Mouse (Mus musculus): ENCODE results near the gene Ifng. TPM values are rescaled to one million over a fixed set of nuclear protein-coding genes. Genes with fewer than 3 reads are reported as not detected.

Gene Ifng
- not detected in 2 replicates for polyA plus RNA-seq (2011; ENCODE audit: insufficient read depth, insufficient read length, low read depth, missing spikeins)

GRCm38 (mm10) chr10:118440742-118441240 is at the start of gene Ifng:
TSS of gene Ifng (plus strand) at chr10:118441046.
- Histone ChIP-seq H3K27me3 (ENCODE audit: control insufficient read depth, insufficient read depth, low read length, poor library complexity, severe bottlenecking) (no peaks in the 10 kb centered on the region), H3K36me3 (ENCODE audit: control insufficient read depth, insufficient read depth, low read length, poor library complexity, severe bottlenecking) (no peaks in the 10 kb centered on the region), H3K9ac (ENCODE audit: low read depth, poor library complexity, severe bottlenecking) (no peak within 1 kb of the TSS), H3K4me1 (ENCODE audit: control insufficient read depth, insufficient read depth, low read length) (no peaks in the 10 kb centered on the region), H3K4me3 (ENCODE audit: low read depth, low read length) (no peak within 1 kb of the TSS), H3K9me3 (replicated peaks; ENCODE audit: control insufficient read depth, insufficient read depth, low read length, poor library complexity, severe bottlenecking) (no peaks in the 10 kb centered on the region; the same call in 1 of the 2 replicates), H3K27ac (ENCODE audit: insufficient read depth, low read length) (no peak within 1 kb of the TSS)
- TF ChIP-seq POLR2A (IDR thresholded peaks at IDR 0.05; ENCODE audit: insufficient read depth, low read length), result no peak
- no peak for TF ChIP-seq EP300 (IDR thresholded peaks at IDR 0.05; ENCODE audit: insufficient read depth, low read depth, low read length)
- no peak for TF ChIP-seq CTCF (IDR thresholded peaks at IDR 0.05; ENCODE audit: low read depth, low read length)

GRCm38 (mm10) chr10:118399917-118400316 is 40.9 kb upstream of the Ifng start:
- H3K4me1 ChIP-seq (ENCODE audit: control insufficient read depth, insufficient read depth, low read length), result no peaks in the 10 kb centered on the region
- TF ChIP-seq POLR2A (IDR thresholded peaks at IDR 0.05; ENCODE audit: insufficient read depth, low read length), result no peak
- TF ChIP-seq EP300 (IDR thresholded peaks at IDR 0.05; ENCODE audit: insufficient read depth, low read depth, low read length), result no peak

GRCm38 (mm10) chr10:118406463-118407221 is 34.2 kb upstream of the Ifng start:
- Histone ChIP-seq H3K27ac (ENCODE audit: insufficient read depth, low read length) (no peak overlapping the region), H3K4me3 (ENCODE audit: low read depth, low read length) (no peak overlapping the region), H3K4me1 (ENCODE audit: control insufficient read depth, insufficient read depth, low read length) (no peaks in the 10 kb centered on the region), H3K27me3 (ENCODE audit: control insufficient read depth, insufficient read depth, low read length, poor library complexity, severe bottlenecking) (no peaks in the 10 kb centered on the region), H3K9me3 (replicated peaks; ENCODE audit: control insufficient read depth, insufficient read depth, low read length, poor library complexity, severe bottlenecking) (no peaks in the 10 kb centered on the region), H3K36me3 (ENCODE audit: control insufficient read depth, insufficient read depth, low read length, poor library complexity, severe bottlenecking) (no peaks in the 10 kb centered on the region), H3K9ac (ENCODE audit: low read depth, poor library complexity, severe bottlenecking) (no peak overlapping the region)
- no peak for TF ChIP-seq EP300 (IDR thresholded peaks at IDR 0.05; ENCODE audit: insufficient read depth, low read depth, low read length)
- no peak for TF ChIP-seq CTCF (IDR thresholded peaks at IDR 0.05; ENCODE audit: low read depth, low read length)
- TF ChIP-seq POLR2A (IDR thresholded peaks at IDR 0.05; ENCODE audit: insufficient read depth, low read length), result no peak

More at GRCm38 (mm10) chr10:118399917-118400316, 40.9 kb upstream of the Ifng start:
- no peak overlapping the region for H3K27ac ChIP-seq (ENCODE audit: insufficient read depth, low read length)
- H3K9me3 ChIP-seq (replicated peaks; ENCODE audit: control insufficient read depth, insufficient read depth, low read length, poor library complexity, severe bottlenecking), result no peaks in the 10 kb centered on the region
- H3K4me3 ChIP-seq (ENCODE audit: low read depth, low read length), result no peak overlapping the region
- no peaks in the 10 kb centered on the region for H3K27me3 ChIP-seq (ENCODE audit: control insufficient read depth, insufficient read depth, low read length, poor library complexity, severe bottlenecking)
- no peaks in the 10 kb centered on the region for H3K36me3 ChIP-seq (ENCODE audit: control insufficient read depth, insufficient read depth, low read length, poor library complexity, severe bottlenecking)
- H3K9ac ChIP-seq (ENCODE audit: low read depth, poor library complexity, severe bottlenecking), result no peak overlapping the region

- no peak overlapping the region for H3K27ac ChIP-seq (ENCODE audit: insufficient read depth, low read length)
- no peak overlapping the region for H3K9ac ChIP-seq (ENCODE audit: low read depth, poor library complexity, severe bottlenecking)
- no peaks in the 10 kb centered on the region for H3K4me1 ChIP-seq (ENCODE audit: control insufficient read depth, insufficient read depth, low read length)
- no peak overlapping the region for H3K4me3 ChIP-seq (ENCODE audit: low read depth, low read length)
- H3K9me3 ChIP-seq (replicated peaks; ENCODE audit: control insufficient read depth, insufficient read depth, low read length, poor library complexity, severe bottlenecking), result no peaks in the 10 kb centered on the region
- no peaks in the 10 kb centered on the region for H3K36me3 ChIP-seq (ENCODE audit: control insufficient read depth, insufficient read depth, low read length, poor library complexity, severe bottlenecking)
- no peaks in the 10 kb centered on the region for H3K27me3 ChIP-seq (ENCODE audit: control insufficient read depth, insufficient read depth, low read length, poor library complexity, severe bottlenecking)
- TF ChIP-seq CTCF (IDR thresholded peaks at IDR 0.05; ENCODE audit: low read depth, low read length) (peak; percentile 27), POLR2A (IDR thresholded peaks at IDR 0.05; ENCODE audit: insufficient read depth, low read length) (no peak), EP300 (IDR thresholded peaks at IDR 0.05; ENCODE audit: insufficient read depth, low read depth, low read length) (no peak)
These were observed 29.5 kb upstream of the Ifng start for GRCm38 (mm10) chr10:118411377-118411776.

- H3K27ac ChIP-seq (ENCODE audit: insufficient read depth, low read length), result no peak overlapping the region
- H3K27me3 ChIP-seq (ENCODE audit: control insufficient read depth, insufficient read depth, low read length, poor library complexity, severe bottlenecking), result no peaks in the 10 kb centered on the region
These were observed 28.1 kb upstream of the Ifng start for GRCm38 (mm10) chr10:118412774-118413173.

GRCm38 (mm10) chr10:118419000-118419425 is 21.8 kb upstream of the Ifng start:
- no peak for TF ChIP-seq EP300 (IDR thresholded peaks at IDR 0.05; ENCODE audit: insufficient read depth, low read depth, low read length)
- no peak for TF ChIP-seq POLR2A (IDR thresholded peaks at IDR 0.05; ENCODE audit: insufficient read depth, low read length)
- TF ChIP-seq CTCF (IDR thresholded peaks at IDR 0.05; ENCODE audit: low read depth, low read length), result no peak
- H3K27ac ChIP-seq (ENCODE audit: insufficient read depth, low read length), result no peak overlapping the region
- H3K4me3 ChIP-seq (ENCODE audit: low read depth, low read length), result no peak overlapping the region
- H3K9me3 ChIP-seq (replicated peaks; ENCODE audit: control insufficient read depth, insufficient read depth, low read length, poor library complexity, severe bottlenecking), result no peaks in the 10 kb centered on the region; the same call in 1 of the 2 replicates
- H3K9ac ChIP-seq (ENCODE audit: low read depth, poor library complexity, severe bottlenecking), result no peak overlapping the region
- H3K4me1 ChIP-seq (ENCODE audit: control insufficient read depth, insufficient read depth, low read length), result no peaks in the 10 kb centered on the region
- no peaks in the 10 kb centered on the region for H3K27me3 ChIP-seq (ENCODE audit: control insufficient read depth, insufficient read depth, low read length, poor library complexity, severe bottlenecking)
- H3K36me3 ChIP-seq (ENCODE audit: control insufficient read depth, insufficient read depth, low read length, poor library complexity, severe bottlenecking), result no peaks in the 10 kb centered on the region

More at GRCm38 (mm10) chr10:118412774-118413173, 28.1 kb upstream of the Ifng start:
- Histone ChIP-seq H3K4me3 (ENCODE audit: low read depth, low read length) (no peak overlapping the region), H3K4me1 (ENCODE audit: control insufficient read depth, insufficient read depth, low read length) (no peaks in the 10 kb centered on the region), H3K36me3 (ENCODE audit: control insufficient read depth, insufficient read depth, low read length, poor library complexity, severe bottlenecking) (no peaks in the 10 kb centered on the region), H3K9me3 (replicated peaks; ENCODE audit: control insufficient read depth, insufficient read depth, low read length, poor library complexity, severe bottlenecking) (no peaks in the 10 kb centered on the region), H3K9ac (ENCODE audit: low read depth, poor library complexity, severe bottlenecking) (no peak overlapping the region)
- no peak for TF ChIP-seq EP300 (IDR thresholded peaks at IDR 0.05; ENCODE audit: insufficient read depth, low read depth, low read length)
- no peak for TF ChIP-seq POLR2A (IDR thresholded peaks at IDR 0.05; ENCODE audit: insufficient read depth, low read length)
- no peak for TF ChIP-seq CTCF (IDR thresholded peaks at IDR 0.05; ENCODE audit: low read depth, low read length)
